ENCODE assay signal across 11 mouse cellular contexts in the genomic region with DNA sequence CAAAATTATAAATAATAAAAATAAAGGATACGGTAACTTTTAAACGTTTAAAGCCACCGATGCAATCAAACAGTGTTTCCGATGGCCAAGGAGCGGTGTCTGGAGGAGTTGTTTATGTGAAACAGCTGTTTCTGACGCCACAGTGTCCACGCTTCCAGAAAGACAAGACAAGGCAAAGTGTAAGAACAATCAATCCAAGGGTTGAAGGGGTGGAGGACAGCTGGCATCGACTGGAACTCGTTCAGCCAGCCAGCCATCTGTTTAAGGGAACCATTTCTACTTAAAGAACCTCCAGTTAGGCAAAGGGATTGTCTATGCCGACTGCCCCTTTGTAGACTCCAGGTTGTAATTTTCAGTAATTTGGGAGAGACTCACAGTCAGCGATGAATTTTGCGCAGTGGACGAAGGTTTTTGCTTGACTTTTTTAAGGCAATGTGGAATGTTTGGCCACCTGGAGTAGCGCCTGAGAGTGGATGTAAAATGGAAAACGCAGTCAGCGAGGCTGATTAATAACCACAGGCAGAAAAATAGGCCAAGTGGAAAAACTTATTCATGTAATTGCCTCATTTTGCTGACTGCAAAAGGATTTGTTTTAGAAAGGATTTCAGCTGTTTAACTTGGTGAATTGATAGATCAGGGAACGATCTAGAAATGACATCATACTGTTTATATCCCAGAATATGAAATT. TPM values are rescaled to one million over a fixed set of nuclear protein-coding genes. Genes with fewer than 3 reads are reported as not detected.
A peak's percentile ranks its signal among the peaks of the same experiment; 100 is the strongest.
DNase-seq lines count a peak whose midpoint lies in the region; ATAC-seq lines count a peak whose summit lies in the region.
"Had no signal": no experiment of that assay in that cellular context is flagged by ENCODE, and none has a peak within 500 bp of the region (broad histone marks: within the 10 kb centered on the region; RNA-seq: fewer than 3 reads in every experiment).

No protein-coding gene starts in this region.

- no peaks in the 10 kb centered on the region for H3K27me3 ChIP-seq in forebrain, embryonic 13.5 days
- H3K27me3 ChIP-seq in forebrain, embryonic 10.5 days (ENCODE audit: poor library complexity, severe bottlenecking) = no peaks in the 10 kb centered on the region
- no peaks in the 10 kb centered on the region for H3K27me3 ChIP-seq in kidney, embryonic 14.5 days (ENCODE audit: control insufficient read depth, insufficient read depth, low read length)
- no peaks in the 10 kb centered on the region for H3K27me3 ChIP-seq in intestine, embryonic 15.5 days (replicated peaks)
- no peaks in the 10 kb centered on the region for H3K27me3 ChIP-seq in neural tube, embryonic 11.5 days (ENCODE audit: control insufficient read depth, insufficient read depth, low read length)
- H3K27me3 ChIP-seq: midbrain, embryonic 12.5 days had no signal

- no peak overlapping the region for H3K27ac ChIP-seq in forebrain, embryonic 13.5 days
- H3K27ac ChIP-seq in forebrain, embryonic 10.5 days = no peak overlapping the region
- no peak overlapping the region for H3K27ac ChIP-seq in kidney, embryonic 14.5 days (ENCODE audit: low read depth, low read length)
- no peak overlapping the region for H3K27ac ChIP-seq in intestine, embryonic 15.5 days
- no peak overlapping the region for H3K27ac ChIP-seq in neural tube, embryonic 11.5 days (ENCODE audit: low read depth, low read length)
- H3K27ac ChIP-seq: midbrain, embryonic 12.5 days had no signal

- no peak overlapping the region for H3K4me3 ChIP-seq in forebrain, embryonic 13.5 days
- H3K4me3 ChIP-seq in forebrain, embryonic 10.5 days = no peak overlapping the region
- H3K4me3 ChIP-seq in kidney, embryonic 14.5 days (ENCODE audit: low read length) = no peak overlapping the region
- H3K4me3 ChIP-seq in intestine, embryonic 15.5 days (replicated peaks) = no peak overlapping the region
- no peak overlapping the region for H3K4me3 ChIP-seq in neural tube, embryonic 11.5 days (ENCODE audit: low read depth, low read length)
- H3K4me3 ChIP-seq: midbrain, embryonic 12.5 days had no signal

- DNase-seq in forebrain, embryonic 10.5 days (ENCODE audit: extremely low spot score, low spot score) = no peak
- peak; percentile 2 to 5 for DNase-seq in kidney, postnatal 4 days
- DNase-seq in neural tube, embryonic 11.5 days (ENCODE audit: low spot score) = peak; percentile 23
- no peak for DNase-seq in thymus, postnatal 0 days (ENCODE audit: low spot score)
- no peak for DNase-seq in T-cell, adult 2 months (ENCODE audit: low spot score)
- DNase-seq: kidney, adult 8-10 months; thymus, adult 18-20 months had no signal

- H3K4me1 ChIP-seq in forebrain, embryonic 13.5 days = no peaks in the 10 kb centered on the region
- no peaks in the 10 kb centered on the region for H3K4me1 ChIP-seq in forebrain, embryonic 10.5 days
- H3K4me1 ChIP-seq in kidney, embryonic 14.5 days (ENCODE audit: control insufficient read depth, insufficient read depth, low read length) = peaks cover 2% of the 10 kb centered on the region; the same call in 1 of the 2 replicates
- no peaks in the 10 kb centered on the region for H3K4me1 ChIP-seq in intestine, embryonic 15.5 days (replicated peaks)
- no peaks in the 10 kb centered on the region for H3K4me1 ChIP-seq in neural tube, embryonic 11.5 days (ENCODE audit: control insufficient read depth, insufficient read depth, low read length)
- H3K4me1 ChIP-seq: midbrain, embryonic 12.5 days had no signal

- no peaks in the 10 kb centered on the region for H3K36me3 ChIP-seq in forebrain, embryonic 13.5 days (ENCODE audit: poor library complexity, severe bottlenecking)
- H3K36me3 ChIP-seq in forebrain, embryonic 10.5 days (replicated peaks) = no peaks in the 10 kb centered on the region
- no peaks in the 10 kb centered on the region for H3K36me3 ChIP-seq in kidney, embryonic 14.5 days (ENCODE audit: control insufficient read depth, insufficient read depth, low read length)
- H3K36me3 ChIP-seq in intestine, embryonic 15.5 days = no peaks in the 10 kb centered on the region
- no peaks in the 10 kb centered on the region for H3K36me3 ChIP-seq in neural tube, embryonic 11.5 days (ENCODE audit: control insufficient read depth, insufficient read depth, low read length)
- H3K36me3 ChIP-seq: midbrain, embryonic 12.5 days had no signal

- H3K4me2 ChIP-seq in forebrain, embryonic 13.5 days = no peak overlapping the region
- no peak overlapping the region for H3K4me2 ChIP-seq in kidney, embryonic 14.5 days (replicated peaks; ENCODE audit: low read depth, low read length)
- peak overlapping the region; percentile 28 for H3K4me2 ChIP-seq in intestine, embryonic 15.5 days (replicated peaks)
- H3K4me2 ChIP-seq in neural tube, embryonic 11.5 days (ENCODE audit: low read depth) = no peak overlapping the region
- H3K4me2 ChIP-seq: midbrain, embryonic 12.5 days had no signal

- no peak overlapping the region for H3K9ac ChIP-seq in forebrain, embryonic 13.5 days
- no peak overlapping the region for H3K9ac ChIP-seq in kidney, embryonic 14.5 days (ENCODE audit: low read depth, low read length)
- H3K9ac ChIP-seq in intestine, embryonic 15.5 days = no peak overlapping the region
- H3K9ac ChIP-seq in neural tube, embryonic 11.5 days (ENCODE audit: low read length) = no peak overlapping the region
- H3K9ac ChIP-seq: midbrain, embryonic 12.5 days had no signal

- no peaks in the 10 kb centered on the region for H3K9me3 ChIP-seq in forebrain, embryonic 13.5 days (replicated peaks)
- no peaks in the 10 kb centered on the region for H3K9me3 ChIP-seq in forebrain, embryonic 10.5 days
- H3K9me3 ChIP-seq in kidney, embryonic 14.5 days (ENCODE audit: control insufficient read depth, low read length) = no peaks in the 10 kb centered on the region
- no peaks in the 10 kb centered on the region for H3K9me3 ChIP-seq in intestine, embryonic 15.5 days
- no peaks in the 10 kb centered on the region for H3K9me3 ChIP-seq in neural tube, embryonic 11.5 days (ENCODE audit: control insufficient read depth, low read length)
- H3K9me3 ChIP-seq: midbrain, embryonic 12.5 days had no signal

- WGBS in forebrain, embryonic 13.5 days = 65% methylated on average over 17 of the region's 17 CpGs
- 83% methylated on average over 17 of the region's 17 CpGs for WGBS in forebrain, embryonic 10.5 days
- 50% methylated on average over 17 of the region's 17 CpGs for WGBS in kidney, embryonic 14.5 days
- 38% methylated on average over 17 of the region's 17 CpGs for WGBS in intestine, embryonic 15.5 days
- 69% methylated on average over 17 of the region's 17 CpGs for WGBS in neural tube, embryonic 11.5 days

- peak; percentile 59 for ATAC-seq in forebrain, embryonic 13.5 days
- no peak for ATAC-seq in kidney, embryonic 14.5 days (ENCODE audit: low FRiP score, low TSS enrichment)
- no peak for ATAC-seq in intestine, embryonic 15.5 days
- no peak for ATAC-seq in neural tube, embryonic 11.5 days (ENCODE audit: insufficient read depth, low FRiP score, low TSS enrichment)

RNA-seq across cellular contexts. Expression of a gene that starts 37.4 kb away (rescaled TPM):
- 10.8 and 14.4 TPM in 2 replicates for polyA plus RNA-seq in forebrain, embryonic 13.5 days (2015; fragmentation: Nextera tagmentation; extraction: Ambion mirVana)
- 8.6 and 9.5 TPM in 2 replicates for polyA plus RNA-seq in forebrain, embryonic 10.5 days (2016; fragmentation: Nextera tagmentation; extraction: Ambion mirVana)
- 15.2 and 19.7 TPM in 2 replicates for polyA plus RNA-seq in kidney, embryonic 14.5 days (2014; fragmentation: Nextera tagmentation; extraction: Ambion mirVana)
- 8.5 and 8.8 TPM in 2 replicates for polyA plus RNA-seq in intestine, embryonic 15.5 days (2015; fragmentation: Nextera tagmentation; extraction: Ambion mirVana)
- polyA plus RNA-seq in neural tube, embryonic 11.5 days (2014; fragmentation: Nextera tagmentation; extraction: Ambion mirVana) = 13.7 and 14.8 TPM in 2 replicates
- polyA plus RNA-seq in thymus, postnatal 0 days (2015; fragmentation: Nextera tagmentation; extraction: Ambion mirVana) = 9.8 TPM in 2 replicates

Comparison
In these comparisons a context has a peak if more than half of its experiments do, and no peak if none do; other contexts are left out.
1. DNase-seq: peak in kidney, postnatal 4 days (2 of 2) and neural tube, embryonic 11.5 days (single experiment); none in forebrain, embryonic 10.5 days (single experiment), thymus, postnatal 0 days (single experiment) and T-cell, adult 2 months (single experiment).